Mouse (Mus musculus): ENCODE measurements at regions not wholly inside any gene's neighbourhood (a gene's known extent, or its start where the extent isn't known, plus 50 kb on each side); places are given as distances from the start of the nearest gene placed in this dataset.

DNA sequence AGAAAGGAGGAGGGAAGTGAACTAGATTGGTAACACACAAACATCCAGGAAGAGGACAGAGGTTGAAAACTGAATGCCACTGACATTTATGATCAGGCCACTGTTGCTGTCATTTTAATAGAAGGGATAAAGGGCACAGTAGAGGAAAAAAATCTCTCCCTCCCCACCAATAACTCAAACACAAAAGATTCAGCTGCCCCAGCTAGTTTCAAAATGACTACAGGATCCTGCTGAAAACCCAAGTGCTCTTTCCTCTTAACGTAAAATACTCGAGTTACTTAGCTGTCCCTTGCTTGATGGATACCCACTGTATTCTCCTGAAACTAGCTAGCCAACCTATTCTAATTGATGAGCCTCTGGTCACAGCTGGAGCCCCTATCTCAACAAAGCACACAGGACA is 211.7 kb downstream of the Rps29 start:
- no peaks in the 10 kb centered on the region for H3K27me3 ChIP-seq (ENCODE audit: control insufficient read depth, insufficient read depth, low read length)
- 58% methylated on average over 2 of the region's 2 CpGs for WGBS
- H3K27ac ChIP-seq (ENCODE audit: low read length): no peak overlapping the region
- H3K36me3 ChIP-seq (ENCODE audit: control insufficient read depth, insufficient read depth, low read length): no peaks in the 10 kb centered on the region
- no peak overlapping the region for H3K4me3 ChIP-seq (replicated peaks; ENCODE audit: low read length)
- H3K4me1 ChIP-seq (ENCODE audit: control insufficient read depth, insufficient read depth, low read length): no peaks in the 10 kb centered on the region
- H3K4me2 ChIP-seq (ENCODE audit: low read depth, low read length): no peak overlapping the region
- H3K9ac ChIP-seq (ENCODE audit: low read length): no peak overlapping the region
- ATAC-seq (ENCODE audit: insufficient read depth, low FRiP score): no peak
- H3K9me3 ChIP-seq (replicated peaks; ENCODE audit: control insufficient read depth, low read length): no peaks in the 10 kb centered on the region

DNA sequence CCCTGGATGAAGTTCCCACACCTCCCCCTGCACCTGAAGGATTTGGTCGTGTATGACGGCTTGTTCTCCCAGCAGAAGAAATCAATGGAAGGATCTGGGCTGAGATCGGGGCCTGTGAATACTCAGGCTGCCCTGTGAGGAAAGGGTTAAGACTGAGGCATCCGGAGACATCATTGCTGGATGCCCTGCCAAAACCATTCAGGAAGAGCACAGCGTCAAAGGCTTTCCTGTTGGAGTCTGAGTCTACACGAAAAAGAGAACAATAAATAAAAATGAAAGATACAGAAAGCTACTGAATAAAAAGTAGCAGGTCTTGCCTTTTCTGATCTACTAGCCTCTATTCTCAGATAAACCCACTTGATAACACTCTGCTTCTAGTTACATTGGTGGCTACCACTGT is 248.4 kb downstream of the Rps29 start:
- Histone ChIP-seq H3K4me1 (ENCODE audit: control insufficient read depth, insufficient read depth, low read length) (no peaks in the 10 kb centered on the region), H3K27ac (ENCODE audit: low read length) (no peak overlapping the region), H3K9ac (ENCODE audit: low read length) (no peak overlapping the region), H3K4me3 (replicated peaks; ENCODE audit: low read length) (no peak overlapping the region), H3K4me2 (ENCODE audit: low read depth, low read length) (no peak overlapping the region), H3K36me3 (ENCODE audit: control insufficient read depth, insufficient read depth, low read length) (no peaks in the 10 kb centered on the region), H3K9me3 (replicated peaks; ENCODE audit: control insufficient read depth, low read length) (no peaks in the 10 kb centered on the region), H3K27me3 (ENCODE audit: control insufficient read depth, insufficient read depth, low read length) (no peaks in the 10 kb centered on the region)
- WGBS: 25% methylated on average over 6 of the region's 6 CpGs
- ATAC-seq (ENCODE audit: insufficient read depth, low FRiP score): no peak

DNA sequence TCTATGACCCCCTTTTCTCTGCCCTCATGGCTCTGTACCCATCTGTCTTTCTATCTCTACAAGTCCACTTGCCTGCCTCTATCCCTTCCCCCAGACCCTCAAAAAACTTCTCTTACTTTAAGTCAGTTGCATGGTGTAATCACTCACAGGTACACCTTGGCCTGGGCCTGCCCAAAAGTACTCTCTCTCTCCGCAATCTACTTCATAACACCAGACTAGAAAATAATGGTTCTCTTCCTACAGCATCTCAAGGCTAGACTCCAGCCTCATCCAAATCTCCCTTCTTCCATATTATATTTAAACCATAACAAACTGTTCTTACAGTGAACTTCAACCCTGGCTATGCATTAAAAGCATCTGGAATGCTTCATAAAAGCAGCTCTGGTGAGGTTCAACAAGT is 254.2 kb downstream of the Rps29 start:
- Histone ChIP-seq H3K4me2 (ENCODE audit: low read depth, low read length) (no peak overlapping the region), H3K36me3 (ENCODE audit: control insufficient read depth, insufficient read depth, low read length) (no peaks in the 10 kb centered on the region), H3K4me3 (replicated peaks; ENCODE audit: low read length) (no peak overlapping the region), H3K9me3 (replicated peaks; ENCODE audit: control insufficient read depth, low read length) (no peaks in the 10 kb centered on the region), H3K27me3 (ENCODE audit: control insufficient read depth, insufficient read depth, low read length) (no peaks in the 10 kb centered on the region), H3K9ac (ENCODE audit: low read length) (no peak overlapping the region), H3K27ac (ENCODE audit: low read length) (peak overlapping the region; percentile 33; the same call in 1 of the 2 replicates), H3K4me1 (ENCODE audit: control insufficient read depth, insufficient read depth, low read length) (0 out of 2 replicates have a peak, but pooled peaks cover 3% of the 10 kb centered on the region)
- ATAC-seq (ENCODE audit: insufficient read depth, low FRiP score): peak; percentile 50; the same call in 1 of the 2 replicates
- 78% methylated on average over 1 of the region's 1 CpGs for WGBS

DNA sequence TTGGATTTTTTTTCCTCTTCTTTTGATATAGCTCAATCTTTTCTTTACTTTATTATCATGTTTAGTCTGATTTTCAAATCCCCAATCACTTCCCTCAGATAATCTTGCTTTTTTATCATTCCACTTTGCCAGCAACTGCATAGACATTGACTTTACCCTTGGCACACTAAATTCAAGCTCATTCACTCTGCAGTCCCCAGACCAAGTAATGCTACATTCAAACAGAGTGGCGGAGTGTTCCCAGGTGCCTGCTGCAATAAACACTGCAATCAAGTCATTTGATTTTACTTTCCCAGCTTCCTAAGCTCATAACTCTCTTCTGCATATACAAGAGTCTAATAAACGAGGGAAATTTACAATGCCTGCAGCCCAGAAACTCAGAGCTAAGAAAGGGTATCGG is 269.8 kb downstream of the Rps29 start:
- Histone ChIP-seq H3K4me1 (ENCODE audit: control insufficient read depth, insufficient read depth, low read length) (no peaks in the 10 kb centered on the region), H3K4me2 (ENCODE audit: low read depth, low read length) (no peak overlapping the region), H3K9ac (ENCODE audit: low read length) (no peak overlapping the region), H3K27me3 (ENCODE audit: control insufficient read depth, insufficient read depth, low read length) (no peaks in the 10 kb centered on the region), H3K27ac (ENCODE audit: low read length) (no peak overlapping the region), H3K4me3 (replicated peaks; ENCODE audit: low read length) (no peak overlapping the region), H3K9me3 (replicated peaks; ENCODE audit: control insufficient read depth, low read length) (no peaks in the 10 kb centered on the region), H3K36me3 (ENCODE audit: control insufficient read depth, insufficient read depth, low read length) (no peaks in the 10 kb centered on the region)
- 67% methylated on average over 3 of the region's 3 CpGs for WGBS
- no peak for ATAC-seq (ENCODE audit: insufficient read depth, low FRiP score)

DNA sequence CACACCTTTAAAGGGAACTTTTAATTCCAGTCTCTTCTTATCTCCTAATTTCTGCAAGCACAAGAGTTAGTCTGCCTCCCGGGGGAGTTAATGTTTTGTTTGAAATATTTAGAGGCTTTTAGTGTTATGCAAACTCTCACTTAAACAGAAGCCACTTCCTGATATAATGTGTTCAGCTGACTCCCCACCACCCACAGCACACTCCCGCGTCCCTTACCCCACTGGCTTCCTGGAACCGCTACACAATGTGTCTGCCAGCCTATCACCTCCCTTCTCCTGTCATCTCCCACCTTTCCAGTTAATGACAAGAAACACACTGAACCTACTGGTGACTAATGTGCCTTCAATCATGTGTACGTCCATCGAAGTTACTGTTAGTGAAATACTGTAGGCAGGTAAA is 276.5 kb downstream of the Rps29 start:
- H3K4me1 ChIP-seq (ENCODE audit: control insufficient read depth, insufficient read depth, low read length): peaks cover 3% of the 10 kb centered on the region; the same call in 1 of the 2 replicates
- no peak overlapping the region for H3K9ac ChIP-seq (ENCODE audit: low read length)
- no peaks in the 10 kb centered on the region for H3K27me3 ChIP-seq (ENCODE audit: control insufficient read depth, insufficient read depth, low read length)
- H3K36me3 ChIP-seq (ENCODE audit: control insufficient read depth, insufficient read depth, low read length): no peaks in the 10 kb centered on the region
- H3K4me3 ChIP-seq (replicated peaks; ENCODE audit: low read length): no peak overlapping the region
- no peak for ATAC-seq (ENCODE audit: insufficient read depth, low FRiP score)
- 59% methylated on average over 6 of the region's 6 CpGs for WGBS
- H3K4me2 ChIP-seq (ENCODE audit: low read depth, low read length): no peak overlapping the region
- no peak overlapping the region for H3K27ac ChIP-seq (ENCODE audit: low read length)
- H3K9me3 ChIP-seq (replicated peaks; ENCODE audit: control insufficient read depth, low read length): no peaks in the 10 kb centered on the region

DNA sequence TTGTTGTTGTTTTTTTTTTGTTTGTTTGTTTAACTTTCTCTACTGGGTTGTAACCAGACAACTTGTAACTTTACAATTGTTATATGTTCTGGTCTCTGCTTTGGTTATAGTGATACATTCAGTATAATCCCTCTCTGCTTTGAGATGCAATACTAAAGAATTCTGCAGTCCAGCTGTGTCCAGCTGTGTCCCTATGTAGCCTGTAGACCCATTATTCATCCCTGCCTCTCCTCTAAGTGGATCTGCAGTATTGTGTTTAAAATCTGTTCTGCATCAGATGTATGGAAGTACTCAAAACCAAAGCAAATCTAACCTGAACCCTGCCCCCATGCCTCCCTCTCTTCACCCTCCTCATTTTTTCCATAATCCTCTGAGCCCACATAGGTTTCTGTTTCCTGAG is 279.6 kb downstream of the Rps29 start:
- no peak overlapping the region; the same call in 1 of the 2 replicates for H3K27ac ChIP-seq (ENCODE audit: low read length)
- no peaks in the 10 kb centered on the region for H3K27me3 ChIP-seq (ENCODE audit: control insufficient read depth, insufficient read depth, low read length)

DNA sequence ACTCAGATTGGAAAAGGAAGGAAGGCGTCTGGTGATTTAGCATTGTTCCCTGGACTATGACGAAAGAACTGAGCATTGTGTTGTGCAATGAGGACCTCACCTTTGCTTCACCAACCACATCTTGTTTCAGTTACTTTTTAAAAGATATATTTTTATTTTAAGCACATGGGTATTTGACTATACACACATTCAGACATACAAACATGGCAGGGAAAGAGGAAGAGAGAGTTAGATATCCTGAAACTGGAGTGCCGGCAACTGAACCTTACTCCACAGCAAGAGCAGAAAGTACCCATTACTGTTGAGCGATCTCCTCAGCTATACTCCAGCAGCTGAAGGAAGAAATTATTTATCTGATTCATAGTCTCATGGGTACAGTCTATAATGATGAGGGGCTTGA is 287.7 kb downstream of the Rps29 start:
- Histone ChIP-seq H3K27me3 (ENCODE audit: control insufficient read depth, insufficient read depth, low read length) (no peaks in the 10 kb centered on the region), H3K4me1 (ENCODE audit: control insufficient read depth, insufficient read depth, low read length) (no peaks in the 10 kb centered on the region), H3K27ac (ENCODE audit: low read length) (no peak overlapping the region), H3K4me2 (ENCODE audit: low read depth, low read length) (no peak overlapping the region), H3K36me3 (ENCODE audit: control insufficient read depth, insufficient read depth, low read length) (no peaks in the 10 kb centered on the region), H3K9ac (ENCODE audit: low read length) (no peak overlapping the region), H3K9me3 (replicated peaks; ENCODE audit: control insufficient read depth, low read length) (no peaks in the 10 kb centered on the region), H3K4me3 (replicated peaks; ENCODE audit: low read length) (no peak overlapping the region)
- WGBS: 91% methylated on average over 4 of the region's 4 CpGs
- no peak for ATAC-seq (ENCODE audit: insufficient read depth, low FRiP score)

More for the DNA sequence above, 279.6 kb downstream of the Rps29 start:
- Histone ChIP-seq H3K4me3 (replicated peaks; ENCODE audit: low read length) (no peak overlapping the region), H3K4me2 (ENCODE audit: low read depth, low read length) (no peak overlapping the region), H3K36me3 (ENCODE audit: control insufficient read depth, insufficient read depth, low read length) (no peaks in the 10 kb centered on the region), H3K4me1 (ENCODE audit: control insufficient read depth, insufficient read depth, low read length) (peaks cover 3% of the 10 kb centered on the region; the same call in 1 of the 2 replicates), H3K9me3 (replicated peaks; ENCODE audit: control insufficient read depth, low read length) (no peaks in the 10 kb centered on the region), H3K9ac (ENCODE audit: low read length) (no peak overlapping the region)
- ATAC-seq (ENCODE audit: insufficient read depth, low FRiP score): peak; percentile 80

DNA sequence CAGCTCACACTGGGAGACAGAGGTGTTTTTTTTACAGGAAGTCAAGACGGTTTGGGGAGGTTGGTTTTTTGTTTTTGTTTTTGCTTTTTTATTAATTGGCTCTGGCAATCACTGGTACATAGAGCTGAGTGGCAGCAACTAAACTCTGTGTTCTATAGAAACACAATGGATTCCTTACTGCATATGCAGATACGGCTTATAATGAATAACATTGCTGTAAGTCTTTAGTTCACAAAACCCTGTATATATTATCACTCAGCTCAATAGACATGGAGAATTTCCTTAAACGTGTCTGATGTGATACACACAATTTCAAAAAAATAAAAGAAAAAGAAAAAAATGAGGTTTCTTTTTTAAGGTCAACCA is 296.0 kb downstream of the Rps29 start:
- ATAC-seq (ENCODE audit: insufficient read depth, low FRiP score): no peak
- no peaks in the 10 kb centered on the region for H3K9me3 ChIP-seq (replicated peaks; ENCODE audit: control insufficient read depth, low read length)
- H3K4me3 ChIP-seq (replicated peaks; ENCODE audit: low read length): no peak overlapping the region
- no peaks in the 10 kb centered on the region for H3K27me3 ChIP-seq (ENCODE audit: control insufficient read depth, insufficient read depth, low read length)
- H3K36me3 ChIP-seq (ENCODE audit: control insufficient read depth, insufficient read depth, low read length): no peaks in the 10 kb centered on the region
- no peak overlapping the region for H3K27ac ChIP-seq (ENCODE audit: low read length)
- H3K9ac ChIP-seq (ENCODE audit: low read length): no peak overlapping the region
- no peak overlapping the region for H3K4me2 ChIP-seq (ENCODE audit: low read depth, low read length)
- no peaks in the 10 kb centered on the region for H3K4me1 ChIP-seq (ENCODE audit: control insufficient read depth, insufficient read depth, low read length)
- WGBS: 53% methylated on average over 3 of the region's 3 CpGs

DNA sequence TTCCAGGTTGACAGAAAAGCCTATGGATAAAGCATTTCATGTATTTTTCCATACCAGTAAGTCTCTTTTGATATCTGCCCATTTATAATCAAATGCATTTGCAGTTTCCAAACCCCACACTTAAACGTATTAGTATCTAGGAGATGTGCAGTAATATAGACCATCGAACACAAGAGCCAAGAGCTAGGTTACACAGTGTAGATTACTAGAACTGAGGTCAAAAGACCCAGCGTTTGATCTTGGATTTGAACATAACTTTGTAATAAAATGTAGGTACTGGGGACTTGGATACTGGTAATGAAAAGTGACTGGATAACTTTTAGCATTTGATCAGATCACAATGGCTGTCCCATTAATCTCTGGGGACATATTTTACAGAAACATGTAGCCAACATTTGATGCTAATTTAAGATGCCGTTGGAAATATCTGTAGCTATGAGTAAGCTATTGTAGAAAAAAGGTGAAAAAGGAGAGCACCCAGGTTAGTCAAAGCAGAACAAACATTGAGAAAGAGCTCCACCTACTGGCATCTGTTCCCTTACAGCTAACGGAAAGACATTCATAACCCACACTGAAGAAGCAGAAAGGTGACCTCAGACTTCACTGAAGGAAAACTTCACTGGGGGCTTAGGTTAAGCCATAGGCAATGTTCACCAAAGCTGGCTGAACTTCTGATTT is 296.5 kb downstream of the Rps29 start:
- Histone ChIP-seq H3K36me3 (ENCODE audit: control insufficient read depth, insufficient read depth, low read length) (no peaks in the 10 kb centered on the region), H3K27me3 (ENCODE audit: control insufficient read depth, insufficient read depth, low read length) (no peaks in the 10 kb centered on the region), H3K9ac (ENCODE audit: low read length) (no peak overlapping the region), H3K9me3 (replicated peaks; ENCODE audit: control insufficient read depth, low read length) (no peaks in the 10 kb centered on the region), H3K4me2 (ENCODE audit: low read depth, low read length) (no peak overlapping the region), H3K27ac (ENCODE audit: low read length) (no peak overlapping the region), H3K4me1 (ENCODE audit: control insufficient read depth, insufficient read depth, low read length) (no peaks in the 10 kb centered on the region), H3K4me3 (replicated peaks; ENCODE audit: low read length) (no peak overlapping the region)
- WGBS: 40% methylated on average over 5 of the region's 5 CpGs
- ATAC-seq (ENCODE audit: insufficient read depth, low FRiP score): no peak

Data from stomach, embryonic 16.5 days (tissue).